Mouse (Mus musculus): Measurements from ENCODE around the gene Prss28.

The Prss28 gene

GRCm38 (mm10) chr17:25308346-25308745, at the start of gene Prss28:
TSS of gene Prss28 (plus strand) at chr17:25308646.
- no peak for DNase-seq

- DNase-seq: peak; percentile 45
These were observed 44.0 kb upstream of the Prss28 start for GRCm38 (mm10) chr17:25264453-25264852.

- DNase-seq: no peak
These were observed 37.6 kb upstream of the Prss28 start for GRCm38 (mm10) chr17:25270795-25271335.

GRCm38 (mm10) chr17:25272326-25272725, 36.1 kb upstream of the Prss28 start:
- no peak for DNase-seq

- DNase-seq: peak; percentile 94
These were observed 35.3 kb upstream of the Prss28 start for GRCm38 (mm10) chr17:25272951-25273705.

- DNase-seq: peak; percentile 97
These were observed 34.5 kb upstream of the Prss28 start for GRCm38 (mm10) chr17:25273706-25274501.

- no peak for DNase-seq
These were observed 33.7 kb upstream of the Prss28 start, which contains the start of gene Ube2i for GRCm38 (mm10) chr17:25274571-25275346. TSS of gene Ube2i (minus strand) at chr17:25274622.

- DNase-seq: no peak
These were observed 32.6 kb upstream of the Prss28 start for GRCm38 (mm10) chr17:25275833-25276232.

- DNase-seq: no peak
These were observed 26.3 kb upstream of the Prss28 start for GRCm38 (mm10) chr17:25282133-25282532.

GRCm38 (mm10) chr17:25285033-25285432, 23.4 kb upstream of the Prss28 start:
- peak; percentile 89 for DNase-seq

- DNase-seq: no peak
These were observed 19.6 kb upstream of the Prss28 start for GRCm38 (mm10) chr17:25288842-25289241.

GRCm38 (mm10) chr17:25290411-25290810, 18.0 kb upstream of the Prss28 start:
- DNase-seq: no peak

GRCm38 (mm10) chr17:25293495-25293894, 15.0 kb upstream of the Prss28 start:
- DNase-seq: no peak

- DNase-seq: no peak
These were observed 14.3 kb upstream of the Prss28 start for GRCm38 (mm10) chr17:25294111-25294510.

GRCm38 (mm10) chr17:25298094-25298493, 10.4 kb upstream of the Prss28 start, which contains the start of gene Prss34:
TSS of gene Prss34 (plus strand) at chr17:25298394.
- no peak for DNase-seq

- DNase-seq: no peak
These were observed 9.9 kb downstream of the Prss28 start, which contains the start of gene Prss29 for GRCm38 (mm10) chr17:25318354-25318753. TSS of gene Prss29 (plus strand) at chr17:25318654.

GRCm38 (mm10) chr17:25320819-25321218, 12.4 kb downstream of the Prss28 start:
- DNase-seq: no peak

- no peak for DNase-seq
These were observed 14.5 kb downstream of the Prss28 start for GRCm38 (mm10) chr17:25322930-25323329.

GRCm38 (mm10) chr17:25332321-25332720, 23.9 kb downstream of the Prss28 start:
- DNase-seq: no peak

GRCm38 (mm10) chr17:25333943-25334342, 25.5 kb downstream of the Prss28 start:
- peak; percentile 14 for DNase-seq

GRCm38 (mm10) chr17:25338218-25338617, 29.8 kb downstream of the Prss28 start:
- no peak for DNase-seq

- no peak for DNase-seq
These were observed 31.6 kb downstream of the Prss28 start for GRCm38 (mm10) chr17:25340003-25340402.

GRCm38 (mm10) chr17:25341490-25341889, 33.0 kb downstream of the Prss28 start:
- no peak for DNase-seq

All from cerebellum, adult 9-10 months (tissue).